Mouse (Mus musculus): ENCODE measurements around the gene Hcfc1r1. TPM values are rescaled to one million over a fixed set of nuclear protein-coding genes. Genes with fewer than 3 reads are reported as not detected.

Gene Hcfc1r1
- polyA plus RNA-seq, 1 experiment = 136 TPM

DNA sequence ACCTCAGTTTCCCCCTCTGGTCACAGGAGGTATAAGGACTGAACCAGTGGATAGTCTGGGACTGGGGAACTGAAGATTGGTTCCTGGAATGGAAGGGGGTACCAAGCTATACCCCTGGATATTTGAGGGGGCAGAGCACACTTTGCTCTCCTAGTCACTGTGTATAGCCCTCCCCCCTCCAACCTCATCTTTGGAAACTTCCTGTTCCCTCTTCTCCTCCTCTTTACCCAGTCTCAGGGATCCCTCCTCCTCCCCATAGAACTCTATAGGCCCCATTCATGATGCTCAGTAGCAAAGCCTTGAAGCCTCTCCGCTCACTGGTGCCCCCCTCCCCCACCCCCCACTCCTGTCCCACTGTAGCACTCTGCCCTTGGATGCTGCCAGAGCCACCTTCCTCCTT is 46.1 kb downstream of the Hcfc1r1 start:
- no peak for DNase-seq (ENCODE audit: low spot score)

DNA sequence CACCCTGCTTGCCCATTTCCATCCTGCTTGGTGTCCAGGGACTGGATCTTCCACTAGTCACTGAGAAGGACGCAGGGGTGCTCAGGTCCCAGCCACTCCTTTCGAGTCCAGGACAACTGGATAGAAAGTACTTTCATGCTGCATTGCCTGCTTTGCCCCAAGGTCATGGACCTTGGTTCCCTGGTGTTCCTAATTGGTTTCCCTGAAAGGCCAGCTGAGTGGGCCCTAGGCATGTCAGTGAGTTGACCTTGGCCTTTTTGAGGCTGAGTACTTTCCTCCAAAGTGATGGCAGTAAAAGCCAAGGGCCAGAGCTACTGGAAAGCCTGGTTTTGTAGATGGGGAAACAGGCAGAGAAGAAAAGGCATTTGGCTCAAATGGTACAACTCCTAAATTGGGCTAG is 48.5 kb downstream of the Hcfc1r1 start:
- no peak for DNase-seq (ENCODE audit: low spot score)

DNA sequence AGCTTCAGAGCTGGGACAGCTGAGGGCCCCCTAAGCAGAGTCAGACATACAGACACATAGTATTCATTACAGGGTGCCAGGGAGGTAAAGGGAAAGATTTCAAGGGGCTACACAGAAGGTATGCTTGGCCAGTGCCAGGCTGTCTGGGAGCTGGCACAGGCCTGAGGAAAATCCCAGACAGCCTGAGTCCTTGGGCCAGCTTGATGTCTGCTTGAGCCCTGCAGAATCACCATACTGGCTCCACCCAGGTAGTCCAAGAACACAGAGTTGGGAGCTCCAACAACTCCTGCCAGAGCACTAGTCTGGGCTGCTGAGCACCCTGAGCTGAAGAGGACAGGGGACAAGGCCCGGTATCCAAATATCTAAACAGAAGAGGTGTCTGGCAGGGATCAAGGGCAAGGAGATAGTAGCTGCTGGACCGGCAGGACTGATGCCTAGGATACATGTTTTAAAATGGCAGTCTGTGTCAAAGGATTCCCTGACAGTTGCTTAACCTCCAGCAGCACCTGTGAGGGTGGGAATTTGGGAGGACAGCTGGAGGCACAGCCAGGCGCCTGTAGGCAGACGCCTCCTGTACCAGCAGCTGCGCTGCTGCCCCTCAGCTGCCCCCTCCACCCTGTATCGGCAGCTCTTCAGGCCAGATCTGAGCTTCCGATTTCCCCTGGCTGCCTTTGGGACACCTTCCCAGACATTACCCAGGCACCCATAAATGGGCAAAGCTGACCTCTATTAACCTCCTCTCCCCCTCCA is 49.2 kb downstream of the Hcfc1r1 start, which contains the start of gene 1520401A03Rik:
TSS of gene 1520401A03Rik (minus strand) at position 408 of the 750 bp plus-strand sequence.
- no peak for DNase-seq (ENCODE audit: low spot score)

Other genes starting within 250 kb of the Hcfc1r1 start
- not detected in 2 replicates for gene Vmn2r117, start 193.9 kb upstream of the Hcfc1r1 start, polyA plus RNA-seq (2012; rRNA removed)
- 7.6 and 7.8 TPM in 2 replicates for gene Zfp213, start 109.4 kb upstream of the Hcfc1r1 start, polyA plus RNA-seq (2012; rRNA removed)
- 9.2 and 11.9 TPM in 2 replicates for gene Zfp13, start 74.1 kb upstream of the Hcfc1r1 start, polyA plus RNA-seq (2012; rRNA removed)
- 0.04 TPM in 2 replicates for gene Zscan10, start 72.7 kb upstream of the Hcfc1r1 start, polyA plus RNA-seq (2012; rRNA removed)
- 0.22 and 0.29 TPM in 2 replicates for gene Mmp25, start 28.3 kb upstream of the Hcfc1r1 start, polyA plus RNA-seq (2012; rRNA removed)
- gene Bicdl2, start 13.1 kb upstream of the Hcfc1r1 start, polyA plus RNA-seq (2012; rRNA removed) = 9.2 and 11.7 TPM in 2 replicates
- 13.2 and 16.9 TPM in 2 replicates for gene Thoc6, start 286 bp downstream of the Hcfc1r1 start, polyA plus RNA-seq (2012; rRNA removed)
- 17.4 and 26.7 TPM in 2 replicates for gene Tnfrsf12a, start 3.9 kb downstream of the Hcfc1r1 start, polyA plus RNA-seq (2012; rRNA removed)
- 0.04 TPM in 1 of 2 replicates, not detected in the other for gene Cldn6, start 5.7 kb downstream of the Hcfc1r1 start, polyA plus RNA-seq (2012; rRNA removed)
- gene Cldn9, start 10.4 kb downstream of the Hcfc1r1 start, polyA plus RNA-seq (2012; rRNA removed) = not detected in 2 replicates
- 0.10 and 0.23 TPM in 2 replicates for gene 1520401A03Rik, start 49.2 kb downstream of the Hcfc1r1 start, polyA plus RNA-seq (2012; rRNA removed)
- gene Pkmyt1, start 52.7 kb downstream of the Hcfc1r1 start, polyA plus RNA-seq (2012; rRNA removed) = 10.4 and 15.3 TPM in 2 replicates
- 12.8 and 13.0 TPM in 2 replicates for gene Paqr4, start 67.3 kb downstream of the Hcfc1r1 start, polyA plus RNA-seq (2012; rRNA removed)
- gene Kremen2, start 72.2 kb downstream of the Hcfc1r1 start, polyA plus RNA-seq (2012; rRNA removed) = 0.04 and 0.11 TPM in 2 replicates
- 35.0 and 39.3 TPM in 2 replicates for gene Flywch1, start 98.0 kb downstream of the Hcfc1r1 start, polyA plus RNA-seq (2012; rRNA removed)
- gene Flywch2, start 112.5 kb downstream of the Hcfc1r1 start, polyA plus RNA-seq (2012; rRNA removed) = 9.0 and 13.2 TPM in 2 replicates
- gene Srrm2, start 116.9 kb downstream of the Hcfc1r1 start, polyA plus RNA-seq (2012; rRNA removed) = 540 TPM in 2 replicates
- 466 and 498 TPM in 2 replicates for gene Elob, start 155.5 kb downstream of the Hcfc1r1 start, polyA plus RNA-seq (2012; rRNA removed)
- gene Prss33, start 162.5 kb downstream of the Hcfc1r1 start, polyA plus RNA-seq (2012; rRNA removed) = not detected in 2 replicates
- gene Prss32, start 170.3 kb downstream of the Hcfc1r1 start, polyA plus RNA-seq (2012; rRNA removed) = 0.67 and 1.1 TPM in 2 replicates
- gene Prss41, start 170.6 kb downstream of the Hcfc1r1 start, polyA plus RNA-seq (2012; rRNA removed) = 0.04 and 0.28 TPM in 2 replicates
- gene Prss21, start 194.5 kb downstream of the Hcfc1r1 start, polyA plus RNA-seq (2012; rRNA removed) = not detected in 2 replicates
- gene Dcpp1, start 207.3 kb downstream of the Hcfc1r1 start, polyA plus RNA-seq (2012; rRNA removed) = not detected in 2 replicates
- not detected in 2 replicates for gene Dcpp2, start 207.3 kb downstream of the Hcfc1r1 start, polyA plus RNA-seq (2012; rRNA removed)
- gene Dcpp3, start 243.9 kb downstream of the Hcfc1r1 start, polyA plus RNA-seq (2012; rRNA removed) = not detected in 2 replicates

Measured in urinary bladder, adult 2 months (tissue).